Mouse (Mus musculus): ENCODE results near the gene Ppl. TPM values are rescaled to one million over a fixed set of nuclear protein-coding genes. Genes with fewer than 3 reads are reported as not detected.

Gene Ppl
- polyA plus RNA-seq, 1 experiment from 2014 or later = 1.6 TPM

DNA sequence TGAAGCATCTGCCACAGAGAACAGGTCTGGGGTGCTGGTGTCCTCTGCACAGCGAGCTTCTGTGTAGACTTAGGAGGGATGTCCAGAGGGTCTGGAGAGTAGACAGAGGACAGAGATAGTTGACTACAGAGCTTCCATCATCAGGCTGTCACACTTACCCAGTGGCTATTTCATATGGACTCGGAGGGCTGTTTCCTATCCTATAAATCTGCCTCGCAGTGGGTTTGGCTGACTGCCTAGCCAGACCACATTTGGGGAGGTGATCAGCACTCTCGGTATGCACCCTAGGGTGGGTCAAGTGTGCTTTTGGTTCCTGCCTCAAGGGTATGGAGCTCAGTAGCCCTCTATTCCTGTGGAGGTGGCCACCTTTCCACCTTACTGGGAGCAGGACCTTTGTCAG, 47.0 kb downstream of the Ppl start:
- Histone ChIP-seq H3K27me3 (ENCODE audit: control insufficient read depth, insufficient read depth, low read length) (no peaks in the 10 kb centered on the region), H3K9me3 (ENCODE audit: control insufficient read depth, low read length) (no peaks in the 10 kb centered on the region), H3K4me3 (ENCODE audit: low read depth, low read length) (no peak overlapping the region), H3K4me1 (ENCODE audit: control insufficient read depth, insufficient read depth, low read length) (no peaks in the 10 kb centered on the region), H3K27ac (replicated peaks; ENCODE audit: low read depth, low read length) (no peak overlapping the region), H3K36me3 (ENCODE audit: control insufficient read depth, insufficient read depth, low read length) (peaks cover 31% of the 10 kb centered on the region), H3K9ac (ENCODE audit: low read length) (no peak overlapping the region), H3K4me2 (ENCODE audit: low read depth, severe bottlenecking) (no peak overlapping the region)
- ATAC-seq (ENCODE audit: insufficient number of reproducible peaks, low FRiP score, low TSS enrichment, low read depth) = no peak
- DNase-seq (ENCODE audit: low spot score) = no peak
- WGBS = 89% methylated on average over 4 of the region's 4 CpGs

DNA sequence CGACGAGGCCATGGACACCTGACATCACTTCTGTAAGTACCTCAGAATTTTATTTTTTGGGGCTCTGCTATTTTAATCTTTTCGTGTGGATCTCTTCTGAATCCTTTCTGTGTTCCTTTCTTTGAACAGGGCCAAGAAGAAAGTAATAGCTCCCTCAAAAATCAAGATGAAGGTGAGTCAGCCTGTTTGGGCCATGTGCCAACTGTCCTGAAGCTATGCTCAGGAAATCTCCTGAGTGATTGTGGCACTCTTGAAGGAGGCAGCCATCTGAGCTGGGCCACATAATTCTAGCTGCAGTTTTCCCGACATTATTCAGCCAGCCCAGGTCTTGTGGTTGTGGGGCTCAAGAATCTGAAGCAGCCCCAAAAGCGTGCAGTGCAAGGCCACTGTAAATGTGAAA, 57.9 kb downstream of the Ppl start:
- Histone ChIP-seq H3K4me1 (ENCODE audit: control insufficient read depth, insufficient read depth, low read length) (no peaks in the 10 kb centered on the region), H3K4me2 (ENCODE audit: low read depth, severe bottlenecking) (no peak overlapping the region), H3K4me3 (ENCODE audit: low read depth, low read length) (no peak overlapping the region), H3K27ac (replicated peaks; ENCODE audit: low read depth, low read length) (no peak overlapping the region), H3K9ac (ENCODE audit: low read length) (no peak overlapping the region), H3K27me3 (ENCODE audit: control insufficient read depth, insufficient read depth, low read length) (no peaks in the 10 kb centered on the region), H3K9me3 (ENCODE audit: control insufficient read depth, low read length) (no peaks in the 10 kb centered on the region), H3K36me3 (ENCODE audit: control insufficient read depth, insufficient read depth, low read length) (peaks cover 36% of the 10 kb centered on the region)
- WGBS = 90% methylated on average over 5 of the region's 5 CpGs
- ATAC-seq (ENCODE audit: insufficient number of reproducible peaks, low FRiP score, low TSS enrichment, low read depth) (no peak), DNase-seq (ENCODE audit: low spot score) (no peak)

DNA sequence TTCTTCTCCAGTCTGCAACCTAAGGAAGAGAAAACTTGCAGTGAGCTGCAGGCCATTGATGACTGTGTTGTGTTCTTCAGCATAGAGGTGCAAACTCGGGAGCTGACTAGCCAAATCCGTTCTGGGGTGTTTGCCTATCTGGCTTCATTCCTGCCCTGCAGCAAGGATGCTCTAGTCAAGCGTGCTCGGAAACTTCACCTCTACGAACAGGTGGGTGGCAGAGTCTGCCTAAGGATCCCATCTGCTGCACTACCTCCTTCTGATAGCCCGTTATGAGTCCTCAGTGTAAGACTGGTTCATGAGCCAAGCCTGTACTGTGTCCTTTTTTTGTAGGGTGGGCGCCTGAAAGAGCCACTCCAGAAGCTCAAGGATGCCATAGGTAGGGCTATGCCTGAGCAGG, 60.2 kb downstream of the Ppl start:
- no peak overlapping the region for H3K4me2 ChIP-seq (ENCODE audit: low read depth, severe bottlenecking)
- 88% methylated on average over 7 of the region's 7 CpGs for WGBS
- no peak for ATAC-seq (ENCODE audit: insufficient number of reproducible peaks, low FRiP score, low TSS enrichment, low read depth)

GRCm38 (mm10) chr16:5070321-5070720, 61.9 kb downstream of the Ppl start:
- Histone ChIP-seq H3K9ac (ENCODE audit: low read length) (no peak overlapping the region), H3K27ac (replicated peaks; ENCODE audit: low read depth, low read length) (no peak overlapping the region), H3K27me3 (ENCODE audit: control insufficient read depth, insufficient read depth, low read length) (no peaks in the 10 kb centered on the region), H3K4me3 (ENCODE audit: low read depth, low read length) (no peak overlapping the region), H3K36me3 (ENCODE audit: control insufficient read depth, insufficient read depth, low read length) (peaks cover 15% of the 10 kb centered on the region), H3K4me2 (ENCODE audit: low read depth, severe bottlenecking) (no peak overlapping the region), H3K4me1 (ENCODE audit: control insufficient read depth, insufficient read depth, low read length) (no peaks in the 10 kb centered on the region), H3K9me3 (ENCODE audit: control insufficient read depth, low read length) (no peaks in the 10 kb centered on the region)
- no peak for ATAC-seq (ENCODE audit: insufficient number of reproducible peaks, low FRiP score, low TSS enrichment, low read depth)
- DNase-seq (ENCODE audit: low spot score) = no peak
- WGBS = 97% methylated on average over 3 of the region's 3 CpGs

More for the DNA sequence above, 60.2 kb downstream of the Ppl start:
- no peak for DNase-seq (ENCODE audit: low spot score)
- no peaks in the 10 kb centered on the region for H3K4me1 ChIP-seq (ENCODE audit: control insufficient read depth, insufficient read depth, low read length)
- no peak overlapping the region for H3K4me3 ChIP-seq (ENCODE audit: low read depth, low read length)
- H3K36me3 ChIP-seq (ENCODE audit: control insufficient read depth, insufficient read depth, low read length) = peaks cover 22% of the 10 kb centered on the region
- no peaks in the 10 kb centered on the region for H3K9me3 ChIP-seq (ENCODE audit: control insufficient read depth, low read length)
- no peak overlapping the region for H3K27ac ChIP-seq (replicated peaks; ENCODE audit: low read depth, low read length)
- no peaks in the 10 kb centered on the region for H3K27me3 ChIP-seq (ENCODE audit: control insufficient read depth, insufficient read depth, low read length)
- H3K9ac ChIP-seq (ENCODE audit: low read length) = no peak overlapping the region

- Histone ChIP-seq H3K9ac (ENCODE audit: low read length) (no peak overlapping the region), H3K36me3 (ENCODE audit: control insufficient read depth, insufficient read depth, low read length) (peaks cover 10% of the 10 kb centered on the region), H3K4me2 (ENCODE audit: low read depth, severe bottlenecking) (no peak overlapping the region), H3K27me3 (ENCODE audit: control insufficient read depth, insufficient read depth, low read length) (no peaks in the 10 kb centered on the region), H3K4me1 (ENCODE audit: control insufficient read depth, insufficient read depth, low read length) (no peaks in the 10 kb centered on the region), H3K9me3 (ENCODE audit: control insufficient read depth, low read length) (no peaks in the 10 kb centered on the region), H3K27ac (replicated peaks; ENCODE audit: low read depth, low read length) (no peak overlapping the region), H3K4me3 (ENCODE audit: low read depth, low read length) (no peak overlapping the region)
- ATAC-seq (ENCODE audit: insufficient number of reproducible peaks, low FRiP score, low TSS enrichment, low read depth) = no peak
- WGBS = 96% methylated on average over 4 of the region's 4 CpGs
- no peak for DNase-seq (ENCODE audit: low spot score)
Measured at GRCm38 (mm10) chr16:5063472-5063871, 68.7 kb downstream of the Ppl start.

DNA sequence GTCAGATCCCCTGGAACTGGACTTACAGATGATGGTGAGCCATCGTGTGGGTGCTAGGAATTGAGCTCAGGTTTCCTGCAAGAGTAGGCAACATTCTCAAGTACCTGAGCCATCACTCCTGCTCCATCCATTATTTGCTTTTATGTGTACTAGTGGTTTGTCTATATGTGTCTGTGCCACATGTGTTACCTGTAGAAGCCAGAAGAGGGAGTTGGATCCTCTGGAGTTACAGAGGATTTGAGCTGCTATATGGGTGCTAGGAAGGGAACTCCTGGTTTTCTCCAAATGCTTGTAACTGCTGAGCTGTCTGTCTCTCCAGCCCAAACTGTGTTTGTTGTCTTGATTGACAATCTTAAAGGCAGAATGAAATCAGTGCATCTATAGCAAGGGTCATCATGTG, 74.1 kb downstream of the Ppl start:
- Histone ChIP-seq H3K9me3 (ENCODE audit: control insufficient read depth, low read length) (no peaks in the 10 kb centered on the region), H3K4me3 (ENCODE audit: low read depth, low read length) (no peak overlapping the region), H3K9ac (ENCODE audit: low read length) (no peak overlapping the region), H3K36me3 (ENCODE audit: control insufficient read depth, insufficient read depth, low read length) (peaks cover 2% of the 10 kb centered on the region; the same call in 1 of the 2 replicates), H3K27me3 (ENCODE audit: control insufficient read depth, insufficient read depth, low read length) (no peaks in the 10 kb centered on the region), H3K4me1 (ENCODE audit: control insufficient read depth, insufficient read depth, low read length) (no peaks in the 10 kb centered on the region), H3K27ac (replicated peaks; ENCODE audit: low read depth, low read length) (no peak overlapping the region), H3K4me2 (ENCODE audit: low read depth, severe bottlenecking) (no peak overlapping the region)
- ATAC-seq (ENCODE audit: insufficient number of reproducible peaks, low FRiP score, low TSS enrichment, low read depth) = no peak
- WGBS = 76% methylated on average over 1 of the region's 1 CpGs
- DNase-seq (ENCODE audit: low spot score) = no peak

DNA sequence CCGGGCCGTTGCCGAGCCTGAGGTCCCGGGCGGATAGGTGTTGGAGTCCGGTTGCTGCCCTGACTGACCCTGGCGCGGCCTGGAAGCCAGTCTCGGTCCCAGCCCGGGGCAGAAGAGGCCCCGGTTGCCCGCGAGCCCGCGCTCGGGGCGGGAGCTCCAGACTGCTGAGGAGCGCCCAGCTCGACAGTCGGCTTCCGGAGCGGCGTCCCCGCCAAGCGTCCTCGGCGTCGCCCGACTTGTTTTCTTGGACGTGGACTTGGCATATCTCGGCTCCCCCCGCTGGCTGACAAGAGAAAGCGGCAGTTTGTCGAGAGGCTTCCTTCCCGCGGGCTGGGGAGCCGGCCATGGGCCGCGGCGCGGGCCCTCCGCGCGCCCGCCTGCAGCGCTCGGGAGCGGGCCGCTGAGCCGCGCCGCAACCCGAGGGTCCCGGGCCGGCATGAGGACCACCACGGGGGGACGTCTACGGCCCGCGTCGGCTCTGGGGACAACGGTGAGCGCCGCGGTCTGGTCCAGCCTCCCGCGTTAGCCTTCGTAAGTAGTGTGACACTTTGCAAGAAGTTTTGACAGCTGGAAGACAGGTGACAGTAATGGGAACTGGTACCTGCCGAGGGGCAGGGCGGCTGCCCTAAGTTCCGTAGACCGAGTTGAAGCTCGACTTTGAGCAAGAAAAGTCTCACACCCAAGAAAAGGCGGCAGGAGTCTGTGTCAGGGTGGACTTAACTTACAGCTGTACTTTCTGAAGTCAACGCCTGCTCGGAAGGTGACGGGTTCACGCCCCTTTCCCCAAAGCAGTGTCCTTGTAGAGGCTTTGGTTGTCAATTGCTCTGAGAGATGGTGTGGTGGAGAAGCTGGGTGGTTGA, 81.7 kb downstream of the Ppl start:
- DNase-seq (ENCODE audit: low spot score) = peak; percentile 72
- peak; percentile 81 for ATAC-seq (ENCODE audit: insufficient number of reproducible peaks, low FRiP score, low TSS enrichment, low read depth)
- Histone ChIP-seq H3K27me3 (ENCODE audit: control insufficient read depth, insufficient read depth, low read length) (no peaks in the 10 kb centered on the region), H3K9me3 (ENCODE audit: control insufficient read depth, low read length) (no peaks in the 10 kb centered on the region), H3K4me1 (ENCODE audit: control insufficient read depth, insufficient read depth, low read length) (peaks cover 4% of the 10 kb centered on the region; the same call in 1 of the 2 replicates), H3K36me3 (ENCODE audit: control insufficient read depth, insufficient read depth, low read length) (peaks cover 5% of the 10 kb centered on the region; the same call in 1 of the 2 replicates), H3K4me3 (ENCODE audit: low read depth, low read length) (peak overlapping the region; percentile 88), H3K9ac (ENCODE audit: low read length) (peak overlapping the region; percentile 77), H3K27ac (replicated peaks; ENCODE audit: low read depth, low read length) (peak overlapping the region; percentile 85), H3K4me2 (ENCODE audit: low read depth, severe bottlenecking) (peak overlapping the region; percentile 79)
- under 1% methylated on average over 77 of the region's 78 CpGs for WGBS

DNA sequence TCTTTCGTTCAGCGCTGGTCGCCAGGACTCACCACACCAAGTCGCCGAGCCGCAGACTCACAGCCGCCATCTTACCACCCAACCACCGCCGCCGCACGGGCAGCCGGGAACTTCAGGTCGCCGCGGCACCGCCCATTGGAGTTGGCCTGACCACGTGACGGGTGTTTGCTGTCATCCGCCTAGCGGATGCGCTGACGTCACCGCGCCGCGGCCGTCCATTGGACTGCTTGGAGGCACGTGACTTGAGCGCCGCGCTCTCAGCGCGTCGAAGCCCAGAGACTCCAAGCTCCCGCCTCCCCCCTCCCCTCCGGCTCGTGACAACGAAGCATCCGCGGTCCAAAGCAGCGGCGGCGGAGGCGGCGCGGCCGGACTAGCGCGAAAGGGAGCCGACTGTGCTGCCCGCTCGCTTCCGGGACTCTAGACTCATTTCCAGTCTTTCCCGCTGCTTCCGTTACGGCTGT, 82.4 kb downstream of the Ppl start, which contains the start of the genes Glyr1 and Ubn1:
Glyr1 (minus strand) TSS at position 90 of the 461 bp plus-strand sequence.
Ubn1 (plus strand) TSS at position 284 of the 461 bp plus-strand sequence.
- Histone ChIP-seq H3K36me3 (ENCODE audit: control insufficient read depth, insufficient read depth, low read length) (peaks cover 7% of the 10 kb centered on the region; the same call in 1 of the 2 replicates), H3K9me3 (ENCODE audit: control insufficient read depth, low read length) (no peaks in the 10 kb centered on the region), H3K27ac (replicated peaks; ENCODE audit: low read depth, low read length) (peak within 1 kb of the TSS; percentile 85), H3K4me2 (ENCODE audit: low read depth, severe bottlenecking) (peak within 1 kb of the TSS; percentile 86), H3K4me3 (ENCODE audit: low read depth, low read length) (peak within 1 kb of the TSS; percentile 88), H3K9ac (ENCODE audit: low read length) (peak within 1 kb of the TSS; percentile 92), H3K4me1 (ENCODE audit: control insufficient read depth, insufficient read depth, low read length) (peaks cover 4% of the 10 kb centered on the region; the same call in 1 of the 2 replicates), H3K27me3 (ENCODE audit: control insufficient read depth, insufficient read depth, low read length) (no peaks in the 10 kb centered on the region)
- peak; percentile 99 for ATAC-seq (ENCODE audit: insufficient number of reproducible peaks, low FRiP score, low TSS enrichment, low read depth)
- under 1% methylated on average over 55 of the region's 56 CpGs for WGBS
- DNase-seq (ENCODE audit: low spot score) = peak; percentile 99

All from limb, embryonic 11.5 days (tissue).